Mouse (Mus musculus) stomach, postnatal 0 days (tissue): ENCODE measurements around the gene Rtn1.

Source experiments
- CTCF ChIP-seq: IDR thresholded peaks from 2 replicates; pipeline ENCODE4 v1.5.1; 2016; ENCODE audit warnings: antibody characterized with exemption, low read depth, mild to moderate bottlenecking, moderate library complexity
- EP300 ChIP-seq: optimal IDR thresholded peaks from 2 replicates; pipeline ENCODE3; 2016; ENCODE audit warnings: antibody characterized with exemption

DNA sequence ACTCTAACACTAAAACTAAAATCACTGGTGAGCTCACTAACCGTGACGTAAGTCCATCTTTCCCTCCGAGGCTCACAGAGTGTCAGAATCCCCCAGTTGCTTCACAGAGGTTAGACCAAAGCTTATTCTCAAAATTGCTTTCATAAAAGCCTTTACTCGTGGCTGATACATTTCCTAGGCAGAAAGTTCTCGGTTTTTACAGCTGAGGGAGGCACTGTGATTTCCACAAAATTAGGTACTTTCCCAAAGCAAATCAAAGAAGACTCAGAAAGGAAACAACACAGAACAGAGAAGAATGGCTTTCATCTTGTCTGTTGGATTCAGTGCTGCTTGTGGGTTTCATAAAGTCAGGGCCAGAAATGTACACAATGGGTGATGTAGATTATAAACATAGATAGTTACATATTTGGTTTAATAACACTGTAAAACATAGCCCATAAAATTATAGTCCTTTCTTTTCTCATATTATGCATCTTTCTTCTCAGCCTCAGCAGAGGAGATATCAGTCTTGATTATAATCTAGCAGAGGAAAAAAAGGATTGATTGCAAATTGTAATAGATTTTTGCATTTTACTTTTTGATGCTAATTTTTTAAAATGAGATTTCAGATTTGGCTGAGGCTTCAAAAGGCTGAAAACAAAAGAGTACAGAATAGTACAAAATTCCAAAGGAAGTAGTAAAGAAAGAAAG lies 47.8 kb downstream of the Rtn1 start:
- TF ChIP-seq CTCF, result no peak
- no peak for TF ChIP-seq EP300
